Mouse (Mus musculus) liver, postnatal 0 days (tissue): ENCODE measurements around the gene Rab11fip3.

Experiments used
- CTCF ChIP-seq: sonication (generic); IDR thresholded peaks from 2 replicates; pipeline ENCODE4 v1.5.1; 2016; ENCODE audit warnings: antibody characterized with exemption, low read depth
- EP300 ChIP-seq: IDR thresholded peaks from 2 replicates; pipeline ENCODE4 v1.6.1; 2016; ENCODE audit warnings: antibody characterized with exemption, low read depth, mild to moderate bottlenecking

DNA sequence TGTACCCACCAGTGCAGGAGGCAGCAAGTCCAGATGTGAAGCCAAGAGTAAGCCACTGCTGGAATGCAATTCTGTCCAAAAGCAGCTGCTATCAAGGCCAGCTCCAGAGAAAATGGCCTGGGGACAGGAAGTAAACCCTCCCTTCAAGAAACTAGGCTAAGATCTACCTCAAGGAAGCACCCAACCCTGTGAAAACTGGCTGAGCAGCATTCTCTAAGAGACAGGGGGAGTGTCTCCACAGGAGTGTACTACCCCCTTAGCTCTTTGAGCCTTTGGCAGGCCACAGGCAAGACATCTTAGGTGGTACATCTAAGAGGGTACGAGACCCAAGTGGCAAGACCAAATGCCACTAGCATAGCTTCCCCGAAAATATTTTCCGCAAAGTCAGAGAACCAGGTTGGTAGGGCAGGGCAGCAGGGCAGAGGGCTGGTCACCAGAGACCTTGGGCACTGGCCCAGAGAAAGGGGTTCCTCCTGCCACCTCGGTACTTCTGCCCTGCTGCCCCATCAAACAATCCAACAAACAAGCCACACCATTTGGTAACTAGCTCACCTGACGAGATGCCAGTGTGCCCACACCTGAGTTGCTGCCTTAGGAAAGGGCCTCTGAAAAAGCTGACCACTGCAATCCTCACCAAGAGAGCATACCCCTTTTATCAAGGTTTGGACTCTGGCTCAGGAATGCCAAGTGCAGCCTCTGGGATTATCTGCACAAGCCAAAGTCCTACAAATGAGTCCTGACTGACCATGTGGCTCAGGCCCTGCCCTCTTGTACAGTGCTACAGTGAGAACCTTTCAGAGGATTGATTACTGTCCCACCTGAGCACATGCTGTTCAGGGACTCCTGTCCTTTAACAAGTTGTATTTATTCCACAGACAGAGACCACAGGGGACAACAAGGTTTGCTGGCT lies 89.3 kb downstream of the Rab11fip3 start:
- no peak for TF ChIP-seq EP300
- no peak for TF ChIP-seq CTCF
